Mouse (Mus musculus) adrenal gland, postnatal 36 days (tissue): Measurements from ENCODE around the gene Ppip5k2. TPM values are rescaled to one million over a fixed set of nuclear protein-coding genes. Genes with fewer than 3 reads are reported as not detected.
"Not testable (repeated sequence)": the region's sequence is repeated elsewhere in the genome, so short reads cannot be mapped to it uniquely, and the experiment has no call there.

Source experiments
- DNase-seq, 2 experiments: peaks; one replicate each; pipeline ENCODE4 v3.0.0; 2021; ENCODE audit warnings: mixed read lengths in 1 of 2
- long read RNA-seq, 2 experiments: library from polyadenylated mRNA; stranded (forward); transcript quantifications; one replicate each; pipeline ENCODE4 v2.0.0; 2021; ENCODE audit warnings: borderline sequencing depth in 2 of 2
- total RNA-seq, 2 experiments: library from RNA; stranded (reverse); gene quantifications; 2 replicates each; pipeline ENCODE4 v1.2.3; 2021

Ppip5k2 gene
- total RNA-seq = 10 to 100 TPM; 12.0 to 14.7 TPM
- long read RNA-seq, experiment 1, full-length matches to known transcripts = 3 of 4 reads
- long read RNA-seq, experiment 1, partial matches to known transcripts = 0 of 4 reads
- long read RNA-seq, experiment 1, other reads (novel, unspliced or antisense) = 1 of 4 reads
- long read RNA-seq, experiment 2 = 0 reads

GRCm38 (mm10) chr1:97769904-97770753 is at the start of gene Ppip5k2, which contains the start of gene Gin1:
Gene Ppip5k2, minus strand, starts transcription at chr1:97770411.
Gene Gin1, plus strand, starts transcription at chr1:97770172.
- peak; percentile 95 to 96 for DNase-seq

- DNase-seq = no peak
Observed at GRCm38 (mm10) chr1:97809255-97809912, 39.2 kb upstream of the Ppip5k2 start.

- DNase-seq = no peak
Observed at GRCm38 (mm10) chr1:97804520-97804919, 34.3 kb upstream of the Ppip5k2 start.

GRCm38 (mm10) chr1:97802207-97802902 is 32.1 kb upstream of the Ppip5k2 start:
- DNase-seq = no peak

GRCm38 (mm10) chr1:97795936-97796335 is 25.7 kb upstream of the Ppip5k2 start:
- no peak for DNase-seq

GRCm38 (mm10) chr1:97794110-97794509 is 23.9 kb upstream of the Ppip5k2 start:
- DNase-seq = no peak

GRCm38 (mm10) chr1:97788490-97788889 is 18.3 kb upstream of the Ppip5k2 start:
- DNase-seq = no peak

GRCm38 (mm10) chr1:97787674-97788073 is 17.5 kb upstream of the Ppip5k2 start:
- no peak for DNase-seq

GRCm38 (mm10) chr1:97785685-97786393 is 15.6 kb upstream of the Ppip5k2 start:
- DNase-seq = no peak

GRCm38 (mm10) chr1:97784928-97785327 is 14.7 kb upstream of the Ppip5k2 start:
- DNase-seq = no peak

GRCm38 (mm10) chr1:97781674-97782073 is 11.5 kb upstream of the Ppip5k2 start:
- DNase-seq = no peak

- DNase-seq = no peak
Observed at GRCm38 (mm10) chr1:97773973-97774372, 3.8 kb upstream of the Ppip5k2 start.

- no peak for DNase-seq
Observed at GRCm38 (mm10) chr1:97773362-97773761, 3.2 kb upstream of the Ppip5k2 start.

- DNase-seq = no peak
Observed at GRCm38 (mm10) chr1:97771727-97772126, 1.5 kb upstream of the Ppip5k2 start.

GRCm38 (mm10) chr1:97771118-97771517 is 907 bp upstream of the Ppip5k2 start:
- DNase-seq = peak; percentile 12 to 20

GRCm38 (mm10) chr1:97769294-97769903 is 812 bp downstream of the Ppip5k2 start:
- peak; percentile 14 to 31 for DNase-seq

- DNase-seq = no peak
Observed at GRCm38 (mm10) chr1:97768906-97769293, 1.3 kb downstream of the Ppip5k2 start.

- no peak for DNase-seq
Observed at GRCm38 (mm10) chr1:97768089-97768488, 2.1 kb downstream of the Ppip5k2 start.

- DNase-seq = not testable (repeated sequence)
Observed at GRCm38 (mm10) chr1:97765712-97766111, 4.5 kb downstream of the Ppip5k2 start.

GRCm38 (mm10) chr1:97761477-97761876 is 8.7 kb downstream of the Ppip5k2 start:
- no peak for DNase-seq

- no peak for DNase-seq
Observed at GRCm38 (mm10) chr1:97760598-97760997, 9.6 kb downstream of the Ppip5k2 start.
